Mouse (Mus musculus) layer of hippocampus, adult 9-10 months (tissue): ENCODE measurements around the gene Gm17026.
"Not testable (repeated sequence)": the region's sequence is repeated elsewhere in the genome, so short reads cannot be mapped to it uniquely, and the experiment has no call there.

Experiments
- DNase-seq: peaks from one replicate; pipeline ENCODE4 v3.0.0; 2022; ENCODE audit warnings: low spot score

Gene Gm17026

GRCm38 (mm10) chr14:42259948-42260347 is at the start of gene Gm17026:
TSS of gene Gm17026 (minus strand) at chr14:42260048.
- not testable (repeated sequence) for DNase-seq

DNA sequence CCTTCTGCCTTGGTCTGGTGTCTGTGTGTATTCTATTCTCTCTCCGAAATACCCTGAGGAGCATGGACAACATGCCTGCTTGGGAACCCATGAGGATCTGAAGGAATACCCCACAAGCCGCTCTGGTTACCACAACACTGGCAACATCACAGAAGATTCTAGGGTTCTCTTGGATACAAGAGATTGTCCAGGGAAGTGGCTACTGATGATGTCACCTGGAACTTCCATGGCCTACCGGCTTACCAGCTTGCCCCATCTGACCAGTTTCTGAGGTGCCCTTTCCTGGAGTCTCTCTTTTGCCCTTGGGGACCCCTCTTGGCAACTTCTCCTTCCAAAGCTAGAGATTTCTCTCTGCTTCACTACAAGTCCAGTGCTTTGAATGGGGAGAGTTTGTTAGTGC is 37.4 kb upstream of the Gm17026 start, which contains the start of gene Gm9611:
Gene Gm9611, minus strand, starts transcription at position 101 of the 400 bp plus-strand sequence.
- not testable (repeated sequence) for DNase-seq

GRCm38 (mm10) chr14:42216766-42217537 is 42.9 kb downstream of the Gm17026 start:
- not testable (repeated sequence) for DNase-seq
